Mouse (Mus musculus): Measurements from ENCODE around the gene Vmn2r21. TPM values are rescaled to one million over a fixed set of nuclear protein-coding genes. Genes with fewer than 3 reads are reported as not detected.

Gene Vmn2r21
- polyA plus RNA-seq, 2 experiments, result not detected

Other genes with a start within 250 kb of the Vmn2r21 start
- gene Clec4e, start 243.5 kb downstream of the Vmn2r21 start, polyA plus RNA-seq (2012; rRNA removed), result 0.39 and 0.52 TPM in 2 replicates
- 0.85 and 1.7 TPM in 2 replicates for gene Clec4e, start 243.5 kb downstream of the Vmn2r21 start, polyA plus RNA-seq (2014; fragmentation: Nextera tagmentation; extraction: Ambion mirVana)
- not detected in 2 replicates for gene Vmn2r19, start 225.1 kb downstream of the Vmn2r21 start, polyA plus RNA-seq (2012; rRNA removed)
- not detected in 2 replicates for gene Vmn2r19, start 225.1 kb downstream of the Vmn2r21 start, polyA plus RNA-seq (2014; fragmentation: Nextera tagmentation; extraction: Ambion mirVana)
- not detected in 2 replicates for gene Vmn2r20, start 115.3 kb downstream of the Vmn2r21 start, polyA plus RNA-seq (2012; rRNA removed)
- not detected in 2 replicates for gene Vmn2r20, start 115.3 kb downstream of the Vmn2r21 start, polyA plus RNA-seq (2014; fragmentation: Nextera tagmentation; extraction: Ambion mirVana)
- gene Vmn2r22, start 117.3 kb upstream of the Vmn2r21 start, polyA plus RNA-seq (2012; rRNA removed), result not detected in 2 replicates
- not detected in 2 replicates for gene Vmn2r22, start 117.3 kb upstream of the Vmn2r21 start, polyA plus RNA-seq (2014; fragmentation: Nextera tagmentation; extraction: Ambion mirVana)
- not detected in 2 replicates for gene Vmn2r23, start 169.3 kb upstream of the Vmn2r21 start, polyA plus RNA-seq (2012; rRNA removed)
- not detected in 2 replicates for gene Vmn2r23, start 169.3 kb upstream of the Vmn2r21 start, polyA plus RNA-seq (2014; fragmentation: Nextera tagmentation; extraction: Ambion mirVana)
- gene Vmn2r24, start 245.5 kb upstream of the Vmn2r21 start, polyA plus RNA-seq (2012; rRNA removed), result not detected in 2 replicates
- not detected in 2 replicates for gene Vmn2r24, start 245.5 kb upstream of the Vmn2r21 start, polyA plus RNA-seq (2014; fragmentation: Nextera tagmentation; extraction: Ambion mirVana)

All from liver, embryonic 14.5 days (tissue).